Mouse (Mus musculus): Measurements from ENCODE around the gene Fam20c. TPM values are rescaled to one million over a fixed set of nuclear protein-coding genes. Genes with fewer than 3 reads are reported as not detected.

Fam20c gene
- polyA plus RNA-seq, 1 experiment from 2014 or later, result 38.0 TPM

- 91% methylated on average over 12 of the region's 12 CpGs for WGBS
- Histone ChIP-seq H3K36me3 (peaks cover 45% of the 10 kb centered on the region), H3K27me3 (peaks cover 3% of the 10 kb centered on the region; the same call in 1 of the 2 replicates), H3K4me3 (replicated peaks) (peak overlapping the region; percentile 81), H3K9ac (replicated peaks) (peak overlapping the region; percentile 92), H3K9me3 (no peaks in the 10 kb centered on the region), H3K4me2 (replicated peaks) (peak overlapping the region; percentile 61), H3K4me1 (replicated peaks) (peaks cover 82% of the 10 kb centered on the region), H3K27ac (peak overlapping the region; percentile 97)
- no peak for ATAC-seq
These were observed 3.3 kb downstream of the Fam20c start for GRCm38 (mm10) chr5:138757616-138758015.

DNA sequence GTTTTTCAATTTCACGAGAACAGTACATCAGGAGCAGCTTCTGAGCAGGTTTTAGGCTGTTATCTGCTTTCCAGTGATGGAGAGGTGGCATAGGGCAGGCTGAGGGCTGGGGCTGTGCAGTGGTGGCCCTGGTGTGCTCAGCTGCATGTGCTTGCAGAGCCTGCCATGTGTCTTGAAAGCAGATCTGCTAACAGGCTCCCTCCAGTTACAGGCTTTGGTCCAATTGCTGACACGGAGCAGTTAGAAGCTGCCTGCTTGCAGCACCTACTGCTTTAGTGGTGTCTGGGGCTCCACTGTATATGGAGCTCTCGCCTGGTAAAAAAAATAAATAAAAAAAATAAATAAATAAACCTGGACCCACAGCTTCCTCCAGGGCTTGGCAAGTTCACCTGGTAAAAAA lies 4.2 kb downstream of the Fam20c start:
- Histone ChIP-seq H3K36me3 (peaks cover 54% of the 10 kb centered on the region), H3K4me1 (replicated peaks) (peaks cover 81% of the 10 kb centered on the region), H3K9me3 (no peaks in the 10 kb centered on the region), H3K4me3 (replicated peaks) (peak overlapping the region; percentile 81; the same call in 1 of the 2 replicates), H3K27ac (no peak overlapping the region), H3K4me2 (replicated peaks) (peak overlapping the region; percentile 61), H3K27me3 (no peaks in the 10 kb centered on the region), H3K9ac (replicated peaks) (no peak overlapping the region; the same call in 1 of the 2 replicates)
- ATAC-seq, result no peak
- WGBS, result 81% methylated on average over 3 of the region's 3 CpGs

GRCm38 (mm10) chr5:138761836-138762334 lies 7.6 kb downstream of the Fam20c start:
- ATAC-seq, result no peak

GRCm38 (mm10) chr5:138762361-138762760 lies 8.0 kb downstream of the Fam20c start:
- ATAC-seq, result no peak
- H3K9me3 ChIP-seq, result no peaks in the 10 kb centered on the region
- peaks cover 63% of the 10 kb centered on the region for H3K4me1 ChIP-seq (replicated peaks)
- WGBS, result 85% methylated on average over 4 of the region's 4 CpGs
- no peak overlapping the region for H3K4me2 ChIP-seq (replicated peaks)
- H3K36me3 ChIP-seq, result peaks cover 81% of the 10 kb centered on the region
- H3K27me3 ChIP-seq, result no peaks in the 10 kb centered on the region
- H3K4me3 ChIP-seq (replicated peaks), result no peak overlapping the region
- 0 out of 2 replicates have a peak overlapping the region, but pooled peaks have one; percentile 17 for H3K9ac ChIP-seq (replicated peaks)
- no peak overlapping the region; the same call in 1 of the 2 replicates for H3K27ac ChIP-seq

More at GRCm38 (mm10) chr5:138761836-138762334, 7.6 kb downstream of the Fam20c start:
- 24% methylated on average over 5 of the region's 5 CpGs for WGBS
- Histone ChIP-seq H3K27ac (peak overlapping the region; percentile 48), H3K4me1 (replicated peaks) (peaks cover 67% of the 10 kb centered on the region), H3K9ac (replicated peaks) (peak overlapping the region; percentile 17; the same call in 1 of the 2 replicates), H3K4me2 (replicated peaks) (peak overlapping the region; percentile 24), H3K4me3 (replicated peaks) (no peak overlapping the region), H3K27me3 (no peaks in the 10 kb centered on the region), H3K9me3 (no peaks in the 10 kb centered on the region), H3K36me3 (peaks cover 77% of the 10 kb centered on the region)

DNA sequence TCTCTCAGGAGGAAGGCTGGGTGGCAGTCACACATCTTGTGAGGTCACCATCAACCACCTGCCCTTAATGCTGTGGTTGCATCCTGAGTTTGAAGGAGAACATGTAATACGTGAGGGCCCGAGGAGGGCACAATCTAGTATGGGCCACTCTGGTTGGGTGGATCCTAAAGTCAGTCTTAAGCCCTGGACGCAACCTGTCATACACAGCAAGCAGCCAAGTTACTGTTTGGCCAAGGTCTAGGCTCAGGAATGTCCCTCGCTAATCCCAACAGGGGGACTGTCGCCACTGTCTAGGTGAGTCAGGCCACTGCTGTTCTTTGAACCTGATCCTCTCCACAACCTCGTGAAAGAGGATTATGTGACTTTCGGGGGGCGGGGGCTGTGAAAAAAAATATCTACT lies 10.3 kb downstream of the Fam20c start:
- WGBS, result 80% methylated on average over 8 of the region's 8 CpGs
- Histone ChIP-seq H3K4me1 (replicated peaks) (peaks cover 40% of the 10 kb centered on the region), H3K36me3 (peaks cover 85% of the 10 kb centered on the region), H3K4me2 (replicated peaks) (no peak overlapping the region), H3K27ac (no peak overlapping the region), H3K9ac (replicated peaks) (no peak overlapping the region), H3K9me3 (no peaks in the 10 kb centered on the region), H3K4me3 (replicated peaks) (no peak overlapping the region), H3K27me3 (no peaks in the 10 kb centered on the region)
- no peak for ATAC-seq

DNA sequence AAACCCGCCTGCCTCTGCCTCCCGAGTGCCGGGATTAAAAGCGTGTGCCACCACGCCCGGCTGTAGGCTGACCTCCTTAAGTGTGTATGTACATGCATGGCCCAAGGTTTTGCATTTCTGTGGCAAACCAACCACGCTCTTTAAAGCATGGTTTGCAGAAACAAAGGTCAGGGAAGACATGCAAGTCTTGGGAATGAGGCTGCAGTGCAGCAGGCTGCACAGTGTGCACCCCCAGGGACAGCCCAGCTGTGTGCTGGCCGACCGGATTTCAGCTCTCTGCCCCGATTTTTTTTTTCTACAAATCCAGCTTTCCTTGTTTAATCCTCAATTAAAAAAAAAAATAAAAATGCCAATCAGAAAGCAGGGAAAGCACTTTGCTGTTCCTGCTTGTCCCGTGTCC lies 13.3 kb downstream of the Fam20c start:
- no peak overlapping the region for H3K4me2 ChIP-seq (replicated peaks)
- no peak overlapping the region for H3K9ac ChIP-seq (replicated peaks)
- no peak overlapping the region for H3K4me3 ChIP-seq (replicated peaks)
- H3K36me3 ChIP-seq, result peaks cover 81% of the 10 kb centered on the region
- no peak for ATAC-seq
- no peaks in the 10 kb centered on the region for H3K27me3 ChIP-seq
- WGBS, result 84% methylated on average over 11 of the region's 11 CpGs
- no peaks in the 10 kb centered on the region for H3K9me3 ChIP-seq
- H3K4me1 ChIP-seq (replicated peaks), result peaks cover 10% of the 10 kb centered on the region
- no peak overlapping the region for H3K27ac ChIP-seq

- H3K4me3 ChIP-seq (replicated peaks), result no peak overlapping the region
- no peak overlapping the region for H3K27ac ChIP-seq
- H3K9ac ChIP-seq (replicated peaks), result no peak overlapping the region
- WGBS, result 77% methylated on average over 2 of the region's 2 CpGs
- H3K9me3 ChIP-seq, result no peaks in the 10 kb centered on the region
- H3K4me1 ChIP-seq (replicated peaks), result peaks cover 5% of the 10 kb centered on the region; the same call in 1 of the 2 replicates
- no peaks in the 10 kb centered on the region for H3K27me3 ChIP-seq
- H3K4me2 ChIP-seq (replicated peaks), result no peak overlapping the region
- no peak for ATAC-seq
- H3K36me3 ChIP-seq, result peaks cover 81% of the 10 kb centered on the region
These were observed 14.4 kb downstream of the Fam20c start for GRCm38 (mm10) chr5:138768704-138769103.

DNA sequence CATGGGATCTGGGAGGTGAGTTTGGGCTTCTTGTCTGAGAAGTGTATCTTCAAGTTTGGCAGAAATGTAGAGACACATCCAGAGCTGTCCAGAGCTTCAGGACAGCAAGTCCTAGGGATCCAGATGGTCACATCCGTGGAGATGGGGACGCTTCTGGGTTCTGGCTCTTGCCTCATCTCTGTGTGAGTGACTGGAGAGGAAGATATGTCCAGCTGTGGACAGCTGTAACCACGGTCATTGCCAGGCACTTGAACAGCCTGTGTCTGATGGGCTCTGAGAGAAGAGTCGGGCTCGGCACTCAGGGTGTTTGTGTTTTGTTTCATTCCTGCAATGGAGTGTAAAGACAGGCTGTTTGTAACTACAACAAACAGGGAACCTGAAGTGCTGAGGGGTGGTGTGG lies 14.8 kb downstream of the Fam20c start:
- H3K36me3 ChIP-seq, result peaks cover 83% of the 10 kb centered on the region
- no peak overlapping the region for H3K4me3 ChIP-seq (replicated peaks)
- no peak for ATAC-seq
- H3K27ac ChIP-seq, result no peak overlapping the region
- H3K9me3 ChIP-seq, result no peaks in the 10 kb centered on the region
- no peaks in the 10 kb centered on the region for H3K27me3 ChIP-seq
- H3K9ac ChIP-seq (replicated peaks), result no peak overlapping the region
- H3K4me2 ChIP-seq (replicated peaks), result no peak overlapping the region
- H3K4me1 ChIP-seq (replicated peaks), result peaks cover 5% of the 10 kb centered on the region; the same call in 1 of the 2 replicates
- WGBS, result 91% methylated on average over 5 of the region's 5 CpGs

- 93% methylated on average over 5 of the region's 5 CpGs for WGBS
- no peak overlapping the region for H3K4me3 ChIP-seq (replicated peaks)
- H3K27me3 ChIP-seq, result no peaks in the 10 kb centered on the region
- H3K9ac ChIP-seq (replicated peaks), result no peak overlapping the region
- peaks cover 27% of the 10 kb centered on the region for H3K4me1 ChIP-seq (replicated peaks)
- H3K27ac ChIP-seq, result no peak overlapping the region
- ATAC-seq, result no peak
- no peaks in the 10 kb centered on the region for H3K9me3 ChIP-seq
- peaks cover 54% of the 10 kb centered on the region for H3K36me3 ChIP-seq
- H3K4me2 ChIP-seq (replicated peaks), result no peak overlapping the region
These were observed 20.8 kb downstream of the Fam20c start for GRCm38 (mm10) chr5:138775096-138775495.

DNA sequence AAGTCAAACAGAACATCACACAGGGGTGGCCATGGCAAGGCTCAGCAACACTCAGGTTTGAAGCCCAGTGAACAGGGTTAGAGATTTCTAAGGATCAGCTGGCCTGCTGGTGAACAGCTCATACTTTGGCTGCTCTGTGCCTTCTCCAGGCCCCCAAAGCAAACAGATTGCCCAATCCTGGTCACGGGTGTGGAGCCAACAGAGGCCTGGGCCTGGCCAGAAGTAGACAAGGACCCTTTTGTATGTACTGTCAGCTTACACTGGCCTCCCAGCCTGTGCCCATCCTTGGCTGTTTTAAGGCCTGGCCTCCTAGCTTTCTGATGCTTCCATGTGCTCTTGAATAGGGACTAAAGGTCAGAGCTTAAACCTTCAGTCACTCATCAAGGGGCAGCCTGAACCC lies 22.0 kb downstream of the Fam20c start:
- Histone ChIP-seq H3K27ac (no peak overlapping the region), H3K36me3 (peaks cover 45% of the 10 kb centered on the region), H3K4me1 (replicated peaks) (peaks cover 35% of the 10 kb centered on the region), H3K27me3 (no peaks in the 10 kb centered on the region), H3K4me2 (replicated peaks) (no peak overlapping the region), H3K9me3 (no peaks in the 10 kb centered on the region), H3K4me3 (replicated peaks) (no peak overlapping the region), H3K9ac (replicated peaks) (no peak overlapping the region)
- no peak for ATAC-seq
- WGBS, result 78% methylated on average over 1 of the region's 1 CpGs

DNA sequence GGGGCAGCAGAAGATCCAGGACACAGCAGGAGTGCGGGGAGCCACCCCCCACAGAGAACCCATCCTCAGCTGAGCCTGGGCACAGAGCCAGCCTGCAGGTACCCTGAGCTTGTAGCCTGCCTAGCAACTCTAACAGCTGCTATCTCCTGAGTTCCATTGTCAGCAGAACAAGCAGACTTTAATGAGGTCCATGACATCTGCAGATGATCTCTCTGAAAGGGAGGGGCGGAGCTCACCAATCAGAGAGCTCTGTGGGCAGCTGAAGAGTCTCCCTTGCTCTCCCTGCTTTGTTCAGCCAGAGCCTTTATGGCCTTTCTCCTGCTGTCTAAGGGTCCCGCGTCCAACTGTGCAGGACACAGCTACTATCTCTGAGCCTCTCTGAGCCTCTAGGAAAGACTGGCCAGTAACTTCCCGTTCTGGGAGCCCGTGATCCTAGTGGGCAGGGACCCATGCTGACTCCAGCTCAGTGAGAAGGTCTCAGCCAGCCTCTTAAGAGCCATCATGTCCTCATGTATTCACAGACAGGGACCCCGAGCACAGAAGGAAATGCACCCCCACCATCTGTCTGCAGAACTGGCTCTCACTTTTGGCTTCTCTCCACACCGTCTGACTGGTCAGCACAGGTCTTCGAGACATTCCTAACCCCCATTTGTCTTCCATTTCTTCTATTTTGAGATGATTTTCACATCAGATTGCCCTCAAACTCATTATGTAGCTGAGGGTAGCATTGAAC lies 24.6 kb downstream of the Fam20c start:
- no peaks in the 10 kb centered on the region for H3K9me3 ChIP-seq
- peak overlapping the region; percentile 83 for H3K27ac ChIP-seq
- no peak overlapping the region for H3K4me3 ChIP-seq (replicated peaks)
- ATAC-seq, result peak; percentile 86
- H3K4me1 ChIP-seq (replicated peaks), result peaks cover 41% of the 10 kb centered on the region
- H3K27me3 ChIP-seq, result no peaks in the 10 kb centered on the region
- H3K9ac ChIP-seq (replicated peaks), result no peak overlapping the region
- peaks cover 42% of the 10 kb centered on the region for H3K36me3 ChIP-seq
- no peak overlapping the region; the same call in 1 of the 2 replicates for H3K4me2 ChIP-seq (replicated peaks)
- 35% methylated on average over 9 of the region's 9 CpGs for WGBS

GRCm38 (mm10) chr5:138779655-138780054 lies 25.3 kb downstream of the Fam20c start:
- H3K4me1 ChIP-seq (replicated peaks), result peaks cover 41% of the 10 kb centered on the region
- peak overlapping the region; percentile 83; the same call in 1 of the 2 replicates for H3K27ac ChIP-seq
- whole genome bisulfite sequencing, result 82% methylated on average over 3 of the region's 3 CpGs
- H3K36me3 ChIP-seq, result peaks cover 48% of the 10 kb centered on the region
- no peaks in the 10 kb centered on the region for H3K9me3 ChIP-seq
- no peaks in the 10 kb centered on the region for H3K27me3 ChIP-seq
- no peak overlapping the region for H3K4me2 ChIP-seq (replicated peaks)
- no peak overlapping the region for H3K9ac ChIP-seq (replicated peaks)
- no peak overlapping the region for H3K4me3 ChIP-seq (replicated peaks)
- ATAC-seq, result no peak
